Mouse (Mus musculus) CD4-positive, CD25-positive, alpha-beta regulatory T cell, adult 4 months (primary cell): ENCODE measurements around the gene Synpr. TPM values are rescaled to one million over a fixed set of nuclear protein-coding genes. Genes with fewer than 3 reads are reported as not detected.
"Not testable (repeated sequence)": the region's sequence is repeated elsewhere in the genome, so short reads cannot be mapped to it uniquely, and the experiment has no call there.

ENCODE experiments used
- ATAC-seq: one replicate; pipeline ENCODE4 v1.8.0; 2017
- polyA plus RNA-seq, 2 experiments: library from polyadenylated mRNA; unstranded; fragments of 100-300 nt; shearing (Covaris generic); gene quantifications; one replicate each; pipeline ENCODE4 v1.2.1; 2017

Gene Synpr
- under 1 TPM in 1 of 2 experiments, not detected in 1; 0.22 TPM for polyA plus RNA-seq

DNA sequence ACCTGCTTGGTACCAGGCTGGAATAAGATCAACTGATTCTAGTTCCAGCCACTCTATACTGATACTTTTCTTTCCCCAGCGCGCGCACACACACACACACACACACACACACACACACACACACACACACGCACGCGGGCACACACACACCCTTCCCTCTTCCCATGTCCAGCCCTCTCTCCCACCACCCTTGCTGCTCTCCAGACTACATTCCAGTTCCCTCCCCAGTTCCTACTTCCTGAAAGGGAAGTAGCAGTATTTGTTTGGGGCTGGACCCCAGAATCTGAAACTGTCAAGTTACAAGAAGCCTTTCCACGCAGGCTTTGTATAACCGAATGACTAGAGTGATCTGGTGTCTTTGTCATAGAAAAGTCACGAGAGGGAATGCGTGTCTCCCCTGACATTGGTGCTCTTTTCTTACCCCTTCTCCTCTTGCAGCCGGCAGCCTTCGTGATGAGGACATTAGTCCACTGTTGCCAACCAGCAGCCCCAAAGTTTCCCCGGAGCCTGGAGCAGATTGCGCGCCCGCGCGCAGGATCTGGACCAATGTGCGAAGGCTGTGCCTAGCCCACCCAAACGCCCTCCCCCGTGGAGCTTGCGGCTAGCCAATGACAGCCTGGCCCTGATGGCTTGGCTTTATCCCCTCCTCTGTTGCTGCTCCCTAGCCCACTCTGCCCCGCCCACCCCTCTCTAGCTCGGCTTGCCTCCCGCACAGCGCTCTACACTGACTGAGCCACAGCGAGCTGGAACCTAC lies at the start of gene Synpr:
Synpr (plus strand) TSS at position 690 of the 754 bp plus-strand sequence.
- no peak for ATAC-seq

DNA sequence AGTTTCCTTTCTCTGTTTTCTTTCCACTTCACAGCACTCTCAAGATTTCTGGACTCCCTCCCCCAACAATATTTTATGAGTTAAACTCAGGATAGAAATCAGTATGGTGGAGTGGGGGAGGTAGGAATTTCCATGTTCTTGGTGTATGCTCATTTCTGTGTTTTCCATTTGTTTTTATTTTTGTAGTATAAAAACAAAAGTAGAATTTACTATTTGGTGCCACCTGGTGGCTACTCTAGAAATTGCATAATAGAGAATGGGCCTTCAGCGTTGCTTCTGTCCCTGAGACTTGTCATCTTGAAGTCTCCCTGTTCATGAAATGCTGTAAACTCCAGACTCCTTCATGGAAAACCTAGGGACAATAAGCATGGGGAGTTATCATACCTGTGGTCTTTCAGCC lies 47.7 kb upstream of the Synpr start:
- no peak for ATAC-seq

DNA sequence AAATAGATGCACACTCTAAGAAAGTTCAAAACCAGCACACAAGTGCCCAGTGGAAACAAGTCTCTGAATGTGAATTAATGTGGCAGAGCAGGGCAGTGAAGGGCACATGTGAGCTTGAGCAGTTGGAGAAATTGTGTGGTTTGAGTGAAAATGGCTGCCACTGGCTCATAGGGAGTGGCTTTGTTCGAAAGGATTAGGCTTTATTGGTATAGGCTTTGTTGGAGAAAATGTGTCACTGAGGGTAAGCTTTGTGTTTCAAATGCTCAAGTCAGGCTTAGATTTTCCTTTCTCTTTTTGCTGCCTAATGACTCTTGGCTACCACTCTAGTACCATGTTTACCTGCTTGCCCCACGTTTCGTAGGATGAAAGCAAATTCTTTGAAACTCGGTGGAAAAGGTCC lies 37.1 kb upstream of the Synpr start:
- ATAC-seq, result no peak

DNA sequence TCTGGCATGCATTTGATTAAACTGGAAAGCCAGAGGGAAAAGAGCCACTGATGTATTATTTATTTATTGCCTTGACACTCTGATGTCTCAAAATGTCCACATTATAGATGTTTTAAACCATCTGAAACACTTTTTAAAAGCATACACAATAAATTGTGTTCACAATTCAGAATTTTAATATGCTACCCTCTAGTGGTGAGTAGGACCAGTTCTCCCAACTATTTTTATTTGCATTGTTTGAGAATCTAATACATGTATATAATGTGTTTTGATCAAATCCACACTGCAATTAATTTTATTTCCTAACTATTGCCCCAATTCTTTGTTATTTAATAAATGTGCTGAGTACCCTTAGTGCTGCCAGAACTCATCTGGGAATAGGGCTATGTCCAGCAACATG lies 35.2 kb upstream of the Synpr start:
- ATAC-seq, result no peak

DNA sequence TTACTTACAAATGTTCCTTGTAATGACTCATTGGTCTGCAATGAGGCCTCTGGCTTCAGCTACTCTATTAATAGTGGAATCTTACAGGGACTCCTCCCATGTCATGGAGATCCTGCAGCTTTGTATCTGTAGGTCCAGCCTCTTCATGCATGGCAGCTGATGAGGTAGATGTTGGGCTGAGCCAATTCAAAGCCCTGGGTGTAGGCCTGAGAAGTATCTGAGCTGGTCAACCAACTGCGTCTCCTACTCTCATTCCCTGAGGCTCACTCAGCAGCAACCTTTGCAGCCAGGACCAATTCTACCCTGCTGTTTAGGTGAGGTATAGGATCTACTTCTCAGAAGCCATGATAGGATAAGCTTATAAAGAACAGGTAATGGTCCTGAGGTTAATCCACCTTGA lies 32.0 kb upstream of the Synpr start:
- ATAC-seq, result no peak

DNA sequence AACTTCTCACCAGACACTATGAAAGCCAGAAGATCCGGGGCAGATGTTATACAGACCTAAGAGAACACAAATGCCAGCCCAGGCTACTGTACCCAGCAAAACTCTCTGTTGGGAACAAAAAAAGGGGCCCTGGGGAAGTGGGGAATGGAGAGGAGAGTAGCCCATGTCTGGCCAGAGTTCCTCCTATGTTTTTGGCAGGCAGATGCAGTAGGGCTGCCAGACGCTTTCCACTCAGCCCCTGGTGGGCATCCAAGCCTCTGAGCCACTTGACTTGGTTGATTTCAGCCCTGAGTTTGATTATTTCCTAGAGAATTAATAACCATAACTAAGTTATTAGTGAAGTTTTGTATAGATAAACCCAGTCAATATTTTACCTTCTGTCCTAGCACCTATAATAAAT lies 29.8 kb upstream of the Synpr start:
- not testable (repeated sequence) for ATAC-seq

DNA sequence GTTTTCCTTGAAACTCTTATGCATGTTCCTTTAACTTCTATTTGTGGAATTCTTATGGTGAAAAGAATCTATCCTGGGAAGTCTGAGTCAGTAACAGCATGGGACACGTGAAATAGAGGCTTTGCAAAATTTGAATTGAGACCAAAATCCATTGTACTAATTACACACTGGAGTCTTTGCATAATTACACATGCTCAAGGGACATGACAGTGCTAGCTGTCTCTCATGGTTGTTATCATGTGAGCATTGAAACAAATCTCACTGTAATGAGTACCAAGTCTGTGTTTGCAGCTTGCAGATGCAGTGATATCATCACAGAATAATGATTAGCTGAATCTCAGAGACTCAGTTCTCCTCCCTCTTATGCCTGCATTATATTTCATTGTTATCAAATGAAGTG lies 22.2 kb upstream of the Synpr start:
- ATAC-seq, result no peak

DNA sequence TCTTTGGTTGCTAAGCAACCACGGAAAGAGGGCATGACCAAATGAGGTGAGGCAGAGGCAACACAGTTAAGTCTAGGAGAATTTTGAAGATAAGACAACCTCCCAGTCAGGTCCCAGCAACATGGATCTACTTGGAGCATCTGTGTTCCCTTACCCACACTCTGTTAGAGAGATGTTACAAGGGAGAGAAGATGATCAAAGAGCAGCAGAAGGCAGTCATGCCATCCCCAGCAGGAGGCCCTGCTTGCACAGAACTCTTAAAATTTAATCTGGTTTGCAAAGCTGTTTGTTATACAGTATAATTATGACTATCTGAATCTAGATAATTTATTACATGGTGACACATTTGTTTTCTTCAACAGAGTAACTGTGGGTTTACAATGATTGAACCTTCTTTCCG lies 18.2 kb upstream of the Synpr start:
- ATAC-seq, result no peak

DNA sequence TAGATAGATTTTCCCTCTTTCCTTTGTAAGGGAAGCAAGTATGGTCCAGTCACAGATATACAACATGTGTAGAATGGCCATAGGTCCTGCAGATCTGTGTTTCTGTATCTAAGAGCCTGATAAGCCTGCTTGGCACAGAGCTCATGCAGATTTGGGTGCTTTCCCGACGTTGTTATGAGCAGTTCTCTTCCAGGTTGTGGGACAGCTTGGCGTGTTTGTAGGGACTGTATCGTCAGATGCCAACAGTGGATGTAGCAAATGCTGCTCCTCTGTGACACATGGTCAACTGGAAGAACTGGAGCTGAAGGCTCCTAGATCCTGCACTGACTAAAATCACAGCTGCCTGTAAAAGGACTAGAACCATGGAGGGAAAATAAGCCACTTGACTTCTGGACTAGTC lies 17.4 kb upstream of the Synpr start:
- ATAC-seq, result no peak

DNA sequence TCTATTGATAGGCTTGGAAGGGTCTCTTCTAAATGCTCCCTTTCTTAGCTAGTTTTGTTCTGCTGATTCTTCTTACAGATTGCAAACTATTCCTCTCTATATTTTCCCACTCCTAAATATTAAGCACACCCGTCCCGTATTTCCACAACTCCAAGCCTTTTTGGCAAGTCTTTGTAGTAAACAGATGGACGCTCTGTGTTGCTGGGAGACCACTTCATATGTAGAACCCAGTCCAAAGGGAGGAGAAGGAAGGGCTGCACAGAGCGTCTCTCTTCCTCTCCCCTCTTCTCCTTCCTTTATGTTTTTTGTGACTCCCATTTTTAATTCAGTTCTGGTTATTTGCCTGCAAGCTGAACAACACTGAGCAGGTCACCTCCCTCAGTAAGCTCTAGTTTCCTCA lies 1.4 kb upstream of the Synpr start:
- no peak for ATAC-seq

DNA sequence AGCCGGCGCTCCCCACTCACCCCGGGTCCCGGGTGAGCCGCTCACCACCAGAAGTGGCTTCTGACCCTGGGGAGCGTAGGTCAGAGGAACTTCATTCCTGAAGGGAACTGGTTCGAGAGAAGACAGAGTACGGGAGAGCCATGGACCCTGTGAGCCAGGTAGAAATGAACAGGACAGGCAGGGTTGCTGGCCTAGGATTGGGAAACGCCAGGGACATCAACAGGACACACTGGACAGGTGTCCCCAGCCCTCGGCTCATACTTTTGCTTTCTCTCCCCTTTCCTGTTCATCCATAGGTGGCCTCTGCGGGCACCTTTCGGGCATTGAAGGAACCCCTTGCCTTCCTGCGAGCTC lies 242 bp downstream of the Synpr start:
- no peak for ATAC-seq

DNA sequence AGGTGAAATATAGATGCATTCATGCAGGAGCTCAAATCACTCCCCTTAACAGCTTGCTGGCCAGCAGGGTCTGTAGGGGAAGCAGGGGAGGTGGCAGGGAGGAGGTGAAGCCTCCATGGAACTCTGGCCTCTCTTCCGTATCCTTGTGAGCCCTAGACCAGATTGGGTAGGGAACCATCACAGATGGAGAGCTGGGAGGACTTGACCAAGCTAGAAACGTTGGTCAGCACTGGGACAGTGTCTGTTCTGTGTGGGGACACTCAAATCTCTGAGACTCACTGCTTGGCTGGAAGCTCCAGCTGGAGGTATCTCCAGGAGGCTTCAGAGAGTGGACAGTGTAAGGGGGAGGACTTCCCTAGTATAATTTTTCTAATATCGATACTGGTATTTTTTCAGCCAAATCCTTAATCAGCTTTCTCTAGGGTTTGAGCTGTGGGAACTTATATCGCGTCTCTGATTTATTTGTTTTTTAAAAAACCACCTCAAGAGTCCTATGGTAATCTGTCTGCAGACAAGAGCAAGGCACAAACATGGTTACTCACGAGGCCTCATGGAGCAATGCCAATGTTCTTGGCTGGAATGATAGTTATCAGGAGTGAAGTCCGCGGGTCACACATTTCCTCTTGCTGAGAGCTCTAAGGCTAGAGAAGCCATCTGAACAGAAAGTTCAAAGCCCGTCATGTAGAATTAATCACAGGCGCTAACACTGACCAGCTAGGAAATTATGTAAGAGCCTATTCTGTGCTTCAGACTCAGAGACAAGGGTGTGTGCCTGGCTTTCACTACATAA lies 956 bp downstream of the Synpr start:
- no peak for ATAC-seq

DNA sequence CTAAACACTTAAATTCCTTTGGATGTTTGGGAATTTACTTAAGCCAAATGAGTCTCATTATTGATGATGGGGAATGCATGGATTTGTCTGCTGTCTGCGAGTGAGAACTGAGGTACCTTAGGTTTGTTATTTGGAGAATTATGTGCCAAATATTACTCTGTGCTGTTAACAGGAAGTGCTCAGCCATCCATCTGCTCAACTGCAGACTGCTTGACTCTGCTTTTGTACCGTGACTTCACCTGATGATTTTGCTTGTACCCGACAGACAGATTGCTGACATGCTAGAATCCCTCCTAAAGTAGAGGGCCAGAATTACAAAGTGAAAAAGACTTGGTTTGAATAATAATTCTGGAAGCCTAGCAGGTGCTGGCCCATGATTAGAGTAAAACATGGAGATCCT lies 9.6 kb downstream of the Synpr start:
- ATAC-seq, result no peak

DNA sequence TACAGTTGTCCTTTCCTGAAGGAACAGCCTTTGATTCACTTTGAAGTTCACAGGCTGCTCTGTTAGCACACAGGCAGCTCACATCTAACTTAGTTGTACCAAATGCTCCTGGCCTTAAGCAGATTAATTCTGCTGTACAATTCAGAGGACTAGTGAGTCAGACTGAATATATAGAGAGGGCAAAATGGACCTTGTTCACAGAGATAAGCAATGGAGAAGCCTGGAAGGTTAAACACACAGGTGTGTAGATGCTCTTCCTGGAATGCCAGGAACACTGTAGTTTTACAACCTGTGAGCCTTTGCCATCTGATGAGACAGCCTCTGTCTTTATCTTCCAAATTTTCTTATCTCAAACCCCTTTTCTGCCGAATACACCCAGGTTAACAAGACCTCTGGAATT lies 29.7 kb downstream of the Synpr start:
- ATAC-seq, result no peak

DNA sequence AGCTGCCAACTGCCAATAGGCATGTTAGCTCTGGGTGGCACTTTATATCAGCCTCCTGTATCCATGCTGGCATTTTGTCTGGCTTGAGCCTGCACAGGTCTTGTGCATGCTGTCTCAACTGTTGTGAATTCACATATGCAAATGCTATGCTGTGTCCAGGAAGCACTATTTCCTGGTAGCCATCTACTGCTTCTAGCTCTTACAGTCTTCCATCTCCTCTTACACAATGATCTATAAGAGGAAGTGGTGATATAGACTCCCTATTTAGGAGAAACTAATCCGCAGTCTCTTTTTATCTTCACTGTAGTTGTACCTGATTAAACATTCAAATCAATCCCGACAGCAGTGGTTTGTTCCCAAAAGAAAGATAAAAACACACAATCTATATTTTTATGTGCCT lies 43.9 kb downstream of the Synpr start:
- no peak for ATAC-seq

DNA sequence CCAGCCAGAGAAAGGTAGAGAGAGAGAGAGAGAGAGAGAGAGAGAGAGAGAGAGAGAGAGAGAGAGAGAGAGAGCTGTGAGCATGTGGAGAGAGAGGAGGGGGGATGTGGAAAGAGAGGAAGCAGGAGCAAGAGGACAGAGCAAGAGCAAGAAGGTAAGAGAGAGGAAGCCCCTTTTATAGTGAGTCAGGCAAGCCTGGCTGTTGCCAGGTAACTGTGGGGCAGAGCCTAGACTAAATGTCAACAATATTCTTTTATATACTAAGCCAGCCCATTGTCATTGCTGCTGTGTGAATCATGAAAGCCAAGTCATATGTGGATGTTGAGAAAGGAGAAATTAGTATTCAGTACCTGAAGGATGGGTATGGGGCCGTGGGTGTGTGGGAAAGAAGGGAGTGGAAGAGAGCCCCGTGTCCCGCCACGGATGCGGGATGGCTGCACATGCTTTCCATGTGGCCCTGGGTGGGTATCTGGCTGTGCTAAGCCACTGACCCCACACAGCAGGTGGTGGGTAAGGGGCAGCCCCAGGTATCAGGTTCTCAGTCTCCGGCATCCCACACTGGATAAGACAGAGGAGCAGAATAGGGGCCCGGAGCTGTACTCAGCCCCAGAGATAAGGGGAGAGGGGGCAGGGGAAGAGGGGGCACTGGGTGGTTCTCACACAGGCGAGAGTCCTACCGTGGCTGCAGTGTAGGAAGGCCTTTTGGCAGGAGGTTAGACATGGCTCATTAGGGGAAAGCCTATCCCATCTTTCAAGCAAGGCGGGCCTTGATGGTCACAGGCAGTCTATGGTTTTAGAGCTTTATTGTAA lies 48.1 kb downstream of the Synpr start:
- ATAC-seq, result no peak

DNA sequence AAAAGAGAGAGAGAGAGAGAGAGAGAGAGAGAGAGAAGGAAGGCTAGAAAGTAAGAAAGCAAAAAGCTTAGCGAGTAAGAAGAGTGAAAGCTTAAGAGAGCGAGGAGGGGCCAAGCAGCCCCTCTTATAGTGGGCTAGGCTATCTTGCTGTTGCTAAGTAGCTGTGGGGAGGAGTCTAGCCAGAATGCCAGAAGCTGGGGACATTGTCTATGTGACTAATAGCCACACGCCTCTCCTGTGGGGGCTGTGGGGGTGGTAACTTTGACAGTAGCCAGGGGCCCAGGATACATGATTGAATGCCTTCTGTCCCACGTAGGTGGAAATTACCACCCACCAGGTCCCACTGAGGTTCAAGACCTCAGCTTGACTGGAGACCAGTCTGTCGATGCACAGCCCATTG lies 48.8 kb downstream of the Synpr start:
- no peak for ATAC-seq

DNA sequence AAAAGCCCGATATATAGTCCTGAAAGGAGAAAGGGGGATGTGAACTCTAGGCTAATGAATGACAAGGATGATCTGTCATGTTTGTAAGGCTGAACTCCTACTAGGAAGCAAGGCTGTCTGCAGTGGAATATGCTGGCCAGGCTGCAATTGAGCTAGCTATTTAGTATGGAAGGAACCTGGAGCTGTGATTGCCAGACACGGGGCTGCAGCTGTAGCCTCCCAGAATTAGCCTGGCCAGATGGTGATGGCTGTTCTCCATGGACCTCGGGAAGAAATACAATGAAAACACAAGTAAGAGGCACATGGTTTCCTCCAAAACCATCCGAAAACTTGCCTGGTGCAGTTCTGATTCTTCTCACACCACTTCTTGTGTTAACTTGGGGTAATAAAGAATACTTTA lies 51.6 kb downstream of the Synpr start:
- ATAC-seq, result no peak

DNA sequence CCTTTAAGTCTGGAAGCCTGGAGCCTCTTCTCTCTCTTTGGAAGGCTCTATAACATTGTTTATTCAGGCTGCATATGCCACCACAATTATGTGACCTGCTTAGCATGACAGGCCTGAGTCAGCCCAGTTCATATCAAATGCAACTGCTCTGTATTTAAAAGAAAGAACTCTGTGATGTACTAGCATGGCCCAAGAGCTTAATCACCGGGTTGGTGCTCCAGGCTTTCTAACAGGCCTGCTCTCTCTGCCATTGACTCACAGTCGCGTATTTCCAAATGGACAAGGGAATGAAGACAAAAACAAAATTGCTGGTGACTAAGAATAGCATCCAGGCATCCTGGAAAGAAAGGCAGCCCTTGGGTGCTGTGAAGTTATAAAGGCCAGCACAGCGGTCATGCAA lies 56.1 kb downstream of the Synpr start:
- ATAC-seq, result no peak

DNA sequence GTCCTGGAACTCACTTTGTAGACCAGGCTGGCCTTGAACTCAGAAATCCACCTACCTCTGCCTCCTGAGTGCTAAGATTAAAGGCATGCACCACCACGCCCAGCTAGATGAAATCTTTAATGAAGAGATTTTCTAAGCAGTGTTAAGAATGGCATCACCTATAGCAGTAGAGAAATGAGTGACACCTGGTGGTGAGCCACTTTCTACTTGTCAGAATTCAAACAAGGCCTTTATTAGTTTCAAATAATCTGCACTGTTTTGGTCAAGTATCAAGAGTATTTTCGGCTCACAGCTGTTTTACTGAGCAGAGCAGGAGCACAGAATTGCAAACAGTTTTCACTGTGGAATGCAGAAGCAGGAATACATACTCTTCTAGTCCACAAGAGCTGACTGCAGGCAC lies 59.7 kb downstream of the Synpr start:
- ATAC-seq, result no peak

DNA sequence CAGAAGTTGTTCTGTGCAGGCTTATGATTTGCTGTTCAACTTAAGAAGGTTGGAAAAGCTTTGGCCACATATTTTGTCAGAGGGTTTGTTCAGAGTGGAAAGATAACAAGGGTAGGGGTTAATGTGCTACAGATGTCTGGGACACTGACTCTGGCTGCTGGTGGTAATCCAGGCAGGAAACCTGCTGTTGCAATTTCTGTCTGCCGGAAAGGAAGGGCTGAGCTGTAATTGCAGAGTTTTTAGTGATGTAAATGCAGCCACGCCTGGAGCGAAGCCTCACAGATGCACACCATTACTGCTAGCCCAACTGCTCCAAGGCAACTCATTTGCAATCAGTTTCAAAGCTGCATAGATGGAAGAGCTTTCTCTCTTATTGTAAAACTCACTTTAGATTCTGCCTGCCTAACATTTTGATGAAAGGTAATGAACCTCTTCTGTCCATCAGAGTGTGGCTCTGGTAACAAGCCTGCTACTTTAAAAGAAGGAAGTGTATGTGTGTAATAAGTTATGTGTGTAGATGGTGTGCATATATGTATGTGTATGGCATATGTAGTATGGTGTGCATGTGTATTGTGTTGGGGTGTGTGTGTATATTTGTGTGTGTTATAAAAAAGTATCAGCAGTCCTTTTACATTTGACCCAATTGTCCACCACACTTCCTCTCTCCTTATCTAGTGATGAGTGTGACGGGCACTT lies 64.7 kb downstream of the Synpr start:
- ATAC-seq, result no peak

DNA sequence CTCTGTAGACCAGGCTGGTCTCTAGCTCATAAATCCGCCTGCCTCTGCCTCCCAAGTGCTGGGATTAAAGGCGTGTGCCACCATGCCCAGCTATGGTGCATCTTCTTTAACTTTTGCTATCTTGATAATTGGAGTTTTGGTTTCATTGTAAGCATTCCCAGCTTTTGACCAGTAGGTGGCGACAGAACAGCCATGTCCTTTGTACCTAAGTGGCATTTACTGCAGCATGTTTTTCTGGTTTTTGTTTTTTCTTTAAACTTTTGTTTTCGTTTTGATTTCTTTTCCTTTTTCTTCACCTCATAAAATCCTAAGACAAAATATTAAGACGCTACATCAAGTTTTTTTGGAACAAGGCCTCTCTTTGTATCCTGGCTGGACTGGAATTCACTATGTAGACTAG lies 69.6 kb downstream of the Synpr start:
- no peak for ATAC-seq
